Mouse (Mus musculus): ENCODE data around the gene Gm3448. TPM values are rescaled to one million over a fixed set of nuclear protein-coding genes. Genes with fewer than 3 reads are reported as not detected.
A peak's percentile ranks its signal among the peaks of the same experiment; 100 is the strongest.
"Not testable (repeated sequence)": the region's sequence is repeated elsewhere in the genome, so short reads cannot be mapped to it uniquely, and the experiment has no call there.

The Gm3448 gene
- polyA plus RNA-seq, 1 experiment from 2014 or later, result 5.1 TPM

- H3K4me3 ChIP-seq (replicated peaks; ENCODE audit: low read length), result not testable (repeated sequence)
- no CpG with 5 or more reads among the region's 60 CpGs for WGBS
Observed at GRCm38 (mm10) chr17:15009706-15010413, 31.5 kb downstream of the Gm3448 start, which contains the start of gene Gm3435. Gm3435 (plus strand) TSS chr17:15010176.

GRCm38 (mm10) chr17:15009088-15009487, 32.2 kb downstream of the Gm3448 start:
- not testable (repeated sequence) for H3K9me3 ChIP-seq (ENCODE audit: control insufficient read depth, low read length); H3K4me2 ChIP-seq (ENCODE audit: low read length); H3K27ac ChIP-seq (ENCODE audit: low read length); H3K27me3 ChIP-seq (replicated peaks; ENCODE audit: control insufficient read depth, insufficient read depth, low read length); H3K9ac ChIP-seq (replicated peaks; ENCODE audit: low read depth, low read length); H3K4me1 ChIP-seq (replicated peaks; ENCODE audit: control insufficient read depth, insufficient read depth, low read length); H3K36me3 ChIP-seq (ENCODE audit: control insufficient read depth, insufficient read depth); ATAC-seq; H3K4me3 ChIP-seq (replicated peaks; ENCODE audit: low read length)
- WGBS, result no CpG with 5 or more reads among the region's 3 CpGs

More at GRCm38 (mm10) chr17:15009706-15010413, 31.5 kb downstream of the Gm3448 start, which contains the start of gene Gm3435:
- H3K9ac ChIP-seq (replicated peaks; ENCODE audit: low read depth, low read length); H3K4me2 ChIP-seq (ENCODE audit: low read length); H3K27me3 ChIP-seq (replicated peaks; ENCODE audit: control insufficient read depth, insufficient read depth, low read length); H3K36me3 ChIP-seq (ENCODE audit: control insufficient read depth, insufficient read depth); H3K27ac ChIP-seq (ENCODE audit: low read length); H3K9me3 ChIP-seq (ENCODE audit: control insufficient read depth, low read length); H3K4me1 ChIP-seq (replicated peaks; ENCODE audit: control insufficient read depth, insufficient read depth, low read length): not testable (repeated sequence)
- ATAC-seq, result peak; percentile 99

GRCm38 (mm10) chr17:15000047-15000446, 41.3 kb downstream of the Gm3448 start:
- not testable (repeated sequence) for H3K4me3 ChIP-seq (replicated peaks; ENCODE audit: low read length); H3K27ac ChIP-seq (ENCODE audit: low read length); H3K9ac ChIP-seq (replicated peaks; ENCODE audit: low read depth, low read length); H3K27me3 ChIP-seq (replicated peaks; ENCODE audit: control insufficient read depth, insufficient read depth, low read length); ATAC-seq; H3K9me3 ChIP-seq (ENCODE audit: control insufficient read depth, low read length); H3K4me1 ChIP-seq (replicated peaks; ENCODE audit: control insufficient read depth, insufficient read depth, low read length); H3K4me2 ChIP-seq (ENCODE audit: low read length); H3K36me3 ChIP-seq (ENCODE audit: control insufficient read depth, insufficient read depth)
- no CpG with 5 or more reads among the region's 4 CpGs for WGBS

- H3K4me1 ChIP-seq (replicated peaks; ENCODE audit: control insufficient read depth, insufficient read depth, low read length); H3K27me3 ChIP-seq (replicated peaks; ENCODE audit: control insufficient read depth, insufficient read depth, low read length); ATAC-seq; H3K4me2 ChIP-seq (ENCODE audit: low read length); H3K9ac ChIP-seq (replicated peaks; ENCODE audit: low read depth, low read length); H3K27ac ChIP-seq (ENCODE audit: low read length); H3K36me3 ChIP-seq (ENCODE audit: control insufficient read depth, insufficient read depth); H3K4me3 ChIP-seq (replicated peaks; ENCODE audit: low read length); H3K9me3 ChIP-seq (ENCODE audit: control insufficient read depth, low read length): not testable (repeated sequence)
- no CpG with 5 or more reads among the region's 5 CpGs for WGBS
Observed at GRCm38 (mm10) chr17:14994140-14994539, 47.2 kb downstream of the Gm3448 start.

- peak; percentile 93 for ATAC-seq
Observed at GRCm38 (mm10) chr17:14993139-14993832, 48.1 kb downstream of the Gm3448 start.

GRCm38 (mm10) chr17:14992522-14993138, 48.7 kb downstream of the Gm3448 start:
- not testable (repeated sequence) for H3K9ac ChIP-seq (replicated peaks; ENCODE audit: low read depth, low read length); H3K27ac ChIP-seq (ENCODE audit: low read length); H3K4me1 ChIP-seq (replicated peaks; ENCODE audit: control insufficient read depth, insufficient read depth, low read length); H3K4me3 ChIP-seq (replicated peaks; ENCODE audit: low read length); H3K27me3 ChIP-seq (replicated peaks; ENCODE audit: control insufficient read depth, insufficient read depth, low read length); H3K4me2 ChIP-seq (ENCODE audit: low read length); H3K36me3 ChIP-seq (ENCODE audit: control insufficient read depth, insufficient read depth); H3K9me3 ChIP-seq (ENCODE audit: control insufficient read depth, low read length)
- no CpG with 5 or more reads among the region's 98 CpGs for WGBS
- ATAC-seq, result peak; percentile 76

More at GRCm38 (mm10) chr17:14993139-14993832, 48.1 kb downstream of the Gm3448 start:
- H3K4me3 ChIP-seq (replicated peaks; ENCODE audit: low read length); H3K4me2 ChIP-seq (ENCODE audit: low read length); H3K27me3 ChIP-seq (replicated peaks; ENCODE audit: control insufficient read depth, insufficient read depth, low read length); H3K27ac ChIP-seq (ENCODE audit: low read length); H3K36me3 ChIP-seq (ENCODE audit: control insufficient read depth, insufficient read depth); H3K9me3 ChIP-seq (ENCODE audit: control insufficient read depth, low read length); H3K4me1 ChIP-seq (replicated peaks; ENCODE audit: control insufficient read depth, insufficient read depth, low read length); H3K9ac ChIP-seq (replicated peaks; ENCODE audit: low read depth, low read length): not testable (repeated sequence)
- no CpG with 5 or more reads among the region's 47 CpGs for WGBS

GRCm38 (mm10) chr17:14990116-14990702, 51.1 kb downstream of the Gm3448 start:
- ATAC-seq; H3K4me1 ChIP-seq (replicated peaks; ENCODE audit: control insufficient read depth, insufficient read depth, low read length); H3K27ac ChIP-seq (ENCODE audit: low read length); H3K36me3 ChIP-seq (ENCODE audit: control insufficient read depth, insufficient read depth); H3K27me3 ChIP-seq (replicated peaks; ENCODE audit: control insufficient read depth, insufficient read depth, low read length); H3K4me2 ChIP-seq (ENCODE audit: low read length); H3K9ac ChIP-seq (replicated peaks; ENCODE audit: low read depth, low read length); H3K9me3 ChIP-seq (ENCODE audit: control insufficient read depth, low read length); H3K4me3 ChIP-seq (replicated peaks; ENCODE audit: low read length): not testable (repeated sequence)
- 78% methylated on average over 4 of the region's 5 CpGs for WGBS

GRCm38 (mm10) chr17:14978362-14979038, 62.8 kb downstream of the Gm3448 start, which contains the start of the genes 9030025P20Rik and Gm3417:
9030025P20Rik (plus strand) TSS chr17:14978468.
Gm3417 (minus strand) TSS chr17:14978790.
- WGBS, result no CpG with 5 or more reads among the region's 60 CpGs
- not testable (repeated sequence) for H3K9me3 ChIP-seq (ENCODE audit: control insufficient read depth, low read length); H3K4me3 ChIP-seq (replicated peaks; ENCODE audit: low read length); H3K4me1 ChIP-seq (replicated peaks; ENCODE audit: control insufficient read depth, insufficient read depth, low read length); H3K36me3 ChIP-seq (ENCODE audit: control insufficient read depth, insufficient read depth); H3K27ac ChIP-seq (ENCODE audit: low read length); H3K4me2 ChIP-seq (ENCODE audit: low read length); H3K27me3 ChIP-seq (replicated peaks; ENCODE audit: control insufficient read depth, insufficient read depth, low read length); H3K9ac ChIP-seq (replicated peaks; ENCODE audit: low read depth, low read length)
- peak; percentile 99 for ATAC-seq

Data from forebrain, embryonic 16.5 days (tissue).